Mouse (Mus musculus): ENCODE data around the gene Olfr836. TPM values are rescaled to one million over a fixed set of nuclear protein-coding genes. Genes with fewer than 3 reads are reported as not detected.

The Olfr836 gene
- not detected for polyA plus RNA-seq (2017; shearing (Covaris generic))

GRCm38 (mm10) chr9:19120082-19120481 lies at the start of gene Olfr836:
Olfr836 (plus strand) TSS chr9:19120382.

GRCm38 (mm10) chr9:19136017-19136416 lies 15.8 kb downstream of the Olfr836 start, which contains the start of gene Olfr837:
Olfr837 (plus strand) TSS chr9:19136317.

Other genes with a start within 250 kb of the Olfr836 start
- gene Olfr830, start 245.7 kb upstream of the Olfr836 start, polyA plus RNA-seq (2017; shearing (Covaris generic)) = not detected
- gene Olfr832, start 183.3 kb upstream of the Olfr836 start, polyA plus RNA-seq (2017; shearing (Covaris generic)) = not detected
- gene Olfr834, start 132.4 kb upstream of the Olfr836 start, polyA plus RNA-seq (2017; shearing (Covaris generic)) = not detected
- not detected for gene Olfr835, start 87.6 kb upstream of the Olfr836 start, polyA plus RNA-seq (2017; shearing (Covaris generic))
- gene Olfr837, start 15.9 kb downstream of the Olfr836 start, polyA plus RNA-seq (2017; shearing (Covaris generic)) = not detected
- 0.04 TPM for gene Olfr839-ps1, start 56.9 kb downstream of the Olfr836 start, polyA plus RNA-seq (2017; shearing (Covaris generic))
- gene Olfr843, start 131.6 kb downstream of the Olfr836 start, polyA plus RNA-seq (2017; shearing (Covaris generic)) = not detected
- not detected for gene Olfr844, start 196.0 kb downstream of the Olfr836 start, polyA plus RNA-seq (2017; shearing (Covaris generic))
- gene Olfr845, start 216.1 kb downstream of the Olfr836 start, polyA plus RNA-seq (2017; shearing (Covaris generic)) = not detected
- not detected for gene Olfr846, start 243.6 kb downstream of the Olfr836 start, polyA plus RNA-seq (2017; shearing (Covaris generic))

Data from CD4-positive, CD25-positive, alpha-beta regulatory T cell, adult 9 weeks (primary cell).